Mouse (Mus musculus) erythroblast, embryonic 14.5 days (primary cell): Measurements from ENCODE around the gene Tm4sf5. TPM values are rescaled to one million over a fixed set of nuclear protein-coding genes. Genes with fewer than 3 reads are reported as not detected.
"Not testable (repeated sequence)": the region's sequence is repeated elsewhere in the genome, so short reads cannot be mapped to it uniquely, and the experiment has no call there.

Experiments
- H3K27me3 ChIP-seq: 2 replicates; pipeline ENCODE4 v1.6.1; 2012; ENCODE audit warnings: inconsistent platforms; ENCODE audit not compliant: control insufficient read depth
- H3K36me3 ChIP-seq: 2 replicates; pipeline ENCODE4 v1.6.1; 2012; ENCODE audit warnings: mild to moderate bottlenecking, inconsistent platforms; ENCODE audit not compliant: control insufficient read depth
- H3K4me1 ChIP-seq: 2 replicates; pipeline ENCODE4 v1.6.1; 2012; ENCODE audit warnings: inconsistent platforms; ENCODE audit not compliant: control insufficient read depth
- H3K4me3 ChIP-seq: replicated peaks from 2 replicates; pipeline ENCODE3; 2012; ENCODE audit warnings: moderate library complexity, mild to moderate bottlenecking, inconsistent platforms
- H3K9me3 ChIP-seq: 2 replicates; pipeline ENCODE4 v1.6.1; 2012; ENCODE audit warnings: low read length, inconsistent platforms, mixed read lengths; ENCODE audit not compliant: control insufficient read depth
- GATA1 ChIP-seq: IDR thresholded peaks from 2 replicates; pipeline ENCODE4 v1.6.1; 2012; ENCODE audit warnings: low read length, inconsistent platforms, mixed read lengths
- TAL1 ChIP-seq: IDR thresholded peaks from 3 replicates; pipeline ENCODE4 v1.6.1; 2012; ENCODE audit warnings: low read length, inconsistent platforms, mixed read lengths
- polyA plus RNA-seq: library from polyadenylated mRNA; stranded (reverse); fragments of >175 nt; gene quantifications from 2 replicates; pipeline ENCODE4 v1.2.3, GENCODE M21; 2012

The Tm4sf5 gene
- polyA plus RNA-seq, 1 experiment = not detected

DNA sequence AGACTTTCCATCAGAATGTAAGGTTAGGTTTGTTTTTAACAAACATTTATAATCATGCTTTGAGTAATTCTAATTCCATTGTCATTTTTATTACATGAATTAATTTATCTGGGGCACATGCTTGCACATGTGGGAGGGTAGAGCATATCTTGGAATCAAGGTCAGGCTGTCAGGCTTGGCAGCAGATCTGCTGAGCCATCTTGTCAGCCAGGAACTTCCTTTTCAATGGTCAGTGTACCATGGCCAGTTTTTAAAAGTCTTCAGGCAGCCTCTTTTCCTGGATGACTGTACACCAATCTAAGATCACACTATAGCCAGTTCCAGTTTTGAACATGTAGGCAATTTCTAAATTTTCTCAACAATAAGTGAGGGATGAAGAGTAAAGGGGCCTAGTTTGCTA, 32.3 kb upstream of the Tm4sf5 start:
- H3K4me1 ChIP-seq = no peaks in the 10 kb centered on the region
- H3K4me3 ChIP-seq = no peak overlapping the region
- no peaks in the 10 kb centered on the region for H3K9me3 ChIP-seq
- peaks cover 3% of the 10 kb centered on the region for H3K27me3 ChIP-seq
- H3K36me3 ChIP-seq = no peaks in the 10 kb centered on the region
- TF ChIP-seq TAL1 = no peak
- TF ChIP-seq GATA1 = no peak

DNA sequence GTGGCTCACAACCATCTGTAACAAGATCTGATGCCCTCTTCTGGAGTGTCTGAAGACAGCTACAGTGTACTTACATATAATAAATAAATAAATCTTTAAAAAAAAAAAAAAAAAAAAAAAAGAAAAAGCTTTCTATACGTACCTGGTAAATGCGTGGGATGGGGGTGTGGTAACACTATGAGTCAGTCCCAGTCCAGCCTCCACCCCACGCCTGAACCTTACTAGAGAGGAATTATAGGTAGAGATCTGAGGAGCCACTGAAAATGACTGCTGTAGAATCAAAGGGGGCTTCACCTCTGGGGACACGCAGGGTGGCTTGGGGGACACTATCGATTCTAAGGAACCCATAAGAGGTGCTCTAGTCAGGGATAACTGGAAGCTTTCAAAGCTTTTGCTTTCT, 31.8 kb upstream of the Tm4sf5 start:
- not testable (repeated sequence) for H3K9me3 ChIP-seq, H3K4me3 ChIP-seq, H3K36me3 ChIP-seq, H3K27me3 ChIP-seq, H3K4me1 ChIP-seq

DNA sequence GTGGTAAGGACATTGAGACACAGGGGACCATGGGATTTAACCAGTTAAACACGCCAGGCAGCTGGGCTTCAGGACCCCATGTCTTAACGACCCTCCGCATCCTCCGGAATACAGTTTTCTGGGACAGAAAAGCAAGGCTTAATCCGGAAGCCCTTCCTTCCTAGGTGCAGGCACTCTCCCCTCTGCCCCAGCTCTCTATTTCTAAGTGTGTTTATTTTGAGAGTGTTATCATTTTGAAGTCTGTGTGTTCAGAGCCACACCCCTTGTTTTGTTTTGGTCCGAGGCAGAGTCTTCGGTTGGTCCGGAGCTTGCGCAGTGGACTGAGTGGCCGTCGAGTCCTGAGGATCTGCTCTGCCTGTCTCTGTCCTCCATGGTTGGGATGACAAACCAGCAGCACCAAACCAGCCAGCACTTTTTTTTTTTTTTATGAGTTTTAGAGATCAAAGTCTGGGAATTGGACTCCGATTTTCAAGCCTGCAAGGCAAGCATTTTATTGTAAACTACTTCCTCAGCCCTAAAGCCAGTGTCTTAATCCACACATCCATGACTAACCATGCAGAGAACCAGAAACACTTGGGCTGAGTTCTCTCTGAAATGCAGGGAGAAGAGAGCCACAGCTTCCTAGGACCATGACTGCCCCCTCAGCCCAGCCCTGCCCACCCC, 30.0 kb upstream of the Tm4sf5 start:
- H3K4me3 ChIP-seq = no peak overlapping the region
- no peaks in the 10 kb centered on the region for H3K27me3 ChIP-seq
- H3K36me3 ChIP-seq = no peaks in the 10 kb centered on the region
- no peaks in the 10 kb centered on the region for H3K4me1 ChIP-seq
- H3K9me3 ChIP-seq = no peaks in the 10 kb centered on the region
- TF ChIP-seq GATA1 (no peak), TAL1 (no peak)

DNA sequence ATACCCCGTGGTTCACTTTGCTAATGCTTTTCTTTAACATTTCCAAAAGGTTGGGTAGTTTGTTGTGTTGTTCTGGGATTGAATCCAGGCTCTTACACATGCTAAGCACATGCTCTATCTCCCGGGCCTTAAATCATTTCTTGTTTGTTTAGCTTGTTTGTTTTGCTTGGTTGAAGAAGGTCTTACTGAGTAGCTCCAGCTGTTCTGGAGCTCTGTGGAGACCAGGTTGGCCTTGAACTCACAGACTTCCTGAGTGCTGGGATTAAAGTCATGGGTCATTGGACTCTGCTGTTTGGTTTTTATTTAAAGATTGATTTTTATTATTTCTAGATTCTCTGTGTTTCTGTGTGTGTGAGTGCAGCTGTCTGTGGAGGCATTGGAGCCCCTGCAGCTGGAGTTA, 19.5 kb upstream of the Tm4sf5 start:
- Histone ChIP-seq H3K27me3 (no peaks in the 10 kb centered on the region), H3K4me1 (no peaks in the 10 kb centered on the region), H3K36me3 (no peaks in the 10 kb centered on the region), H3K9me3 (no peaks in the 10 kb centered on the region), H3K4me3 (no peak overlapping the region)
- TF ChIP-seq GATA1 (no peak), TAL1 (no peak)

DNA sequence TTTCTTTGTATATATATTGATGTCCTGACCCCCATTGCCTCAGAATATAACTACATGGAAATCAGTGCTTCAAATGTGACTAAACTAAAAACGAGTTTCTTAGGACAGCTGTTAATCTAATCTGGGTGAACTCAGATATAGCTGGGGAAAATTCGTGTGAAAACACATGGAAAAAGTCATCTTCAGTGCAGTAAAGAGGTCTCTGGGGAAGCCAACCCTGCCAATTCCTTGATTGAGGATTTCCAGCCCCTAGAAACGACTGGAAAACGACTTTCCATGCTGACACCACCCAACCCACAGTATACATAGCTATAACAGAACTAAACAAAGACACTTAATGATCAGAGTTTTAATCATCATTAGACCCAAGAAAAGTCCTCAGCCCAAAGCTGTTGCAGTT, 17.2 kb upstream of the Tm4sf5 start:
- Histone ChIP-seq H3K36me3 (no peaks in the 10 kb centered on the region), H3K27me3 (no peaks in the 10 kb centered on the region), H3K9me3 (no peaks in the 10 kb centered on the region; the same call in 1 of the 2 replicates), H3K4me3 (no peak overlapping the region), H3K4me1 (no peaks in the 10 kb centered on the region)
- no peak for TF ChIP-seq TAL1
- TF ChIP-seq GATA1 = no peak

DNA sequence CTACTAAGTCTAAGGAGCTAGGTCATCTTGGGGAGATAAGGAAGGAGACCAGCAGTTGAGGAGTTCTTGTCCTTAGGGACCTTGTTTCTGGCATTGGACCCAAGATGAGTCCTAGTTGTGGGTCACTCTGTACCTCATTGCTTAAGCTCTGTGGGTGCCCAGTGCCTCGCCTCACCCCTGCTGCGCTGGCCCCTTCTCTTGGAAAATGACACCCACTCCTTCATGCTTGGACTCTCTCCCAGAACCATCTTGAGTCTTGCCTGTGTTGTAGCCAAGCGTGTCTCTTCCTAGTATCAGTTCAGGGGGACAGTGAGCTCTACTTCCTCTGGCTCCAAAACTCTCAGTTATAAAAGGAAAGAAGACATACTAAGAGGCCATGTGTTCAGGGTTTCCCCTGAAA, 15.9 kb upstream of the Tm4sf5 start:
- Histone ChIP-seq H3K36me3 (no peaks in the 10 kb centered on the region), H3K27me3 (no peaks in the 10 kb centered on the region), H3K4me3 (no peak overlapping the region), H3K4me1 (no peaks in the 10 kb centered on the region), H3K9me3 (no peaks in the 10 kb centered on the region; the same call in 1 of the 2 replicates)
- TF ChIP-seq GATA1 (no peak), TAL1 (no peak)

DNA sequence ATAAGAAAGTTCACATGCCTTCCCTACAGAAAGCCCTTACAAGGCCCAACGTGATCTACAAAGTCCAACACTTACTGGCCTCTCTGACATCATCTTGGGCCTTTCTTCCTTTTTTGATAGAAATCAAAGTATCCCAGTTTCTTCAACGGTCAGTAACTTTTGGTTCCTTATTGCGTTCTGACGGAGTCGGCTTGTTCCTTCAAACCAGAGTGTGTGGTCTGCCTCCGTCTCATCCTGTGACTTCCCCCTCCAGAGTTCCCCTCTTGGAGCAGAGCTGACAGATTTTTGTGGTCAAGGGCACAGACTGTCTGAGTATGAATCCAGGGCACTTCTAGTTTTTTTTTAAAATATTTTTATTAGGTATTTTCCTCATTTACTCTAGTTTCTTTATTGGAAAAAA, 15.4 kb upstream of the Tm4sf5 start:
- no peak overlapping the region for H3K4me3 ChIP-seq
- H3K36me3 ChIP-seq = no peaks in the 10 kb centered on the region
- H3K9me3 ChIP-seq = no peaks in the 10 kb centered on the region; the same call in 1 of the 2 replicates
- H3K27me3 ChIP-seq = no peaks in the 10 kb centered on the region
- no peaks in the 10 kb centered on the region for H3K4me1 ChIP-seq
- TF ChIP-seq GATA1 (no peak), TAL1 (no peak)

DNA sequence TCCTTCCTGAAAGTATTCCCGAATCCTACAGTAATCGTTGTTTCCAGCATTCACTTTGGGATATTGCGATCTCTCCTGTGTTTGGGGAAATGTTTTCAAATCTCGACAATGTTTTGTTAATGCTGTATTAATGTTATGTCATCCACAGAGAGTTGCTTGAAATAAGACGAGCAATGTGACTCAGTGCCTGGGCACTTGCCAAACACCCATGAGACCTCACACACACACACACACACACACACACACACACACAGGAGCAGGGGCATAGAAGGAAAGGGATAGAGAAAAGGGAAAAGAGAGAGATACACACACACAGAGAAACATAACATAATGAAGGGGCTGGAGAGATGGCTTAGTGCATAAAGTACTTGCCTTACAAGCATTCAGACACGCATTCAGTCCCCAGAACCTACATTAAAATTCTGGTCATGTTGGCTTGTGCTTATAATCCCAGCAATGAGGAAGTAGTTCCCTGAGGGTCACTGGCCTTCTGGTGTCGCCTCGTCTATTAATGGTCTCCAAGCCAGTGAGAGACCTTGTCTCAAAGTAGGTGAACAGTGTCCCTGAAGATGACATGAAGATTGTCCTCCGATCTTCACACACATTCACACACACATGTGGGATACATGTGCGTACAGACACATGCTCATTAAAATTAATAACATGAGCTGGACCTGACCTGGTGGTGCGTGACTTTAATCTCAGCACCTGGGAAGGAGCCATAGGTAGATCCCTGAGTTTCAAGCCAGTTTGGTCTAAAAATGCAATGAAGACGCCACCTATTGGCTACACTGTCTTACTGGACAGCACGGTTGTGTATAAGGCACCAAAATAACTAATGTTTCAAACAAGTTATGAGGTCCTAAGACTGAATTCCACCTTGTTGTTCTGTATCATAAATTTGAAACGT, 5.2 kb upstream of the Tm4sf5 start:
- TF ChIP-seq TAL1 = no peak
- no peak for TF ChIP-seq GATA1

DNA sequence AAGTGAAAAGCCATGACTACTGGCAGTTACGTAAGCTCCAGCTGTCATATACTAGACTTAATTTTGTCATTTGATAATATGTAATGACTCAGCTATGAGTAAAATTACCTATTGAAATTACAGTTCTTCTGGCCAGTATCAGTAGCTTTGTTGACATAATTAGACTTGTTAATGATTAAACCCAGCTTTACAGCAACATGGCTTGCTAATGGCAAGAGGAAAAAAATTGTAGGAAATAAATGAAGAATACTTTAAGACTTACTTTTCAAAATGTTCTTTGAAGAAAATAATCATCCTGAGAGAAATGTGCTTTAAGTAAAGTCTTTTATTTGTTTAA, 4.6 kb upstream of the Tm4sf5 start:
- H3K4me1 ChIP-seq = peaks cover 8% of the 10 kb centered on the region
- no peaks in the 10 kb centered on the region for H3K9me3 ChIP-seq
- TF ChIP-seq GATA1 (no peak), TAL1 (no peak)
- no peaks in the 10 kb centered on the region for H3K36me3 ChIP-seq
- H3K4me3 ChIP-seq = no peak overlapping the region
- H3K27me3 ChIP-seq = no peaks in the 10 kb centered on the region

More for the DNA sequence above, 5.2 kb upstream of the Tm4sf5 start:
- H3K4me1 ChIP-seq = peaks cover 1% of the 10 kb centered on the region
- no peaks in the 10 kb centered on the region for H3K36me3 ChIP-seq
- no peaks in the 10 kb centered on the region for H3K27me3 ChIP-seq
- no peaks in the 10 kb centered on the region for H3K9me3 ChIP-seq
- no peak overlapping the region for H3K4me3 ChIP-seq

DNA sequence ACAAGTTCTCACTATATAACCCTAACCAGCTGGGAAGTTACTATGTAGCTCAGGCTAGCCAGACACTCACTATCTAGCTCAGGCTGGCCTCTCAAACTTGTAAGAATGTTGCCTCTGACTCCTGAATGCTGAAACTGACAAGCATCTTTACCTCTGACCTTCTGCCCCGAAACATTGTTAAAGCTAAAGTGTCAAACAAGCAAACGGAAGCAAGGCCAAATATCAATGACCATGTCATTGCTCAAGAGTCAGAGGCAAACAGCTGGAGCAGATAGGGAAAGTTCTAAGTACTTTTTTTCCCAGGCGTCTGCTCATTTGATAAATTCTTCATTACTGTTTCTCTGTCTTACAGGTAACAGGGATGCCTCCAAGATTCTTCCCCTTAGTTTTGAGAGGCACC, 3.0 kb upstream of the Tm4sf5 start:
- Histone ChIP-seq H3K27me3 (no peaks in the 10 kb centered on the region), H3K4me1 (peaks cover 12% of the 10 kb centered on the region)

More for the DNA sequence above, 3.0 kb upstream of the Tm4sf5 start:
- H3K9me3 ChIP-seq = no peaks in the 10 kb centered on the region
- no peak overlapping the region for H3K4me3 ChIP-seq
- no peak for TF ChIP-seq TAL1
- TF ChIP-seq GATA1 = no peak
- no peaks in the 10 kb centered on the region for H3K36me3 ChIP-seq
